Mouse (Mus musculus) ES-E14 (cell line): ENCODE results near the gene Atrn. TPM values are rescaled to one million over a fixed set of nuclear protein-coding genes. Genes with fewer than 3 reads are reported as not detected.

Experiments
- DNase-seq: peaks from one replicate; pipeline ENCODE4 v3.0.0-alpha.2; 2013; ENCODE audit warnings: low read depth, low spot score
- H3K27ac ChIP-seq: 2 replicates; pipeline ENCODE4 v1.5.1; 2012; ENCODE audit warnings: low read depth, mild to moderate bottlenecking, low read length, moderate library complexity, mixed read lengths; ENCODE audit not compliant: poor library complexity, insufficient read depth, severe bottlenecking
- H3K36me3 ChIP-seq: 2 replicates; pipeline ENCODE4 v1.6.1; 2012; ENCODE audit warnings: mild to moderate bottlenecking, low read length, moderate library complexity, mixed read lengths; ENCODE audit not compliant: control insufficient read depth, poor library complexity, insufficient read depth, severe bottlenecking
- H3K4me1 ChIP-seq, 2 experiments: fragments of 150-350 bp in 1 of 2; sonication (generic) in 1 of 2; 2 replicates each; pipeline ENCODE4 v1.6.1; 2012; ENCODE audit warnings: low read length in 2 of 2, mild to moderate bottlenecking in 1 of 2, mixed read lengths in 1 of 2; ENCODE audit not compliant: control insufficient read depth in 2 of 2, insufficient read depth in 2 of 2, poor library complexity in 1 of 2
- H3K4me3 ChIP-seq, 2 experiments: fragments of 150-350 bp in 1 of 2; sonication (generic) in 1 of 2; 2 replicates each; pipeline ENCODE4 v1.5.1; 2012; ENCODE audit warnings: low read length in 2 of 2, low read depth in 1 of 2, mild to moderate bottlenecking in 1 of 2, mixed read lengths in 1 of 2; ENCODE audit not compliant: insufficient read depth in 1 of 2, poor library complexity in 1 of 2, severe bottlenecking in 1 of 2
- H3K9ac ChIP-seq: 2 replicates; pipeline ENCODE4 v1.6.1; 2012; ENCODE audit warnings: low read depth, mild to moderate bottlenecking, low read length, mixed read lengths; ENCODE audit not compliant: poor library complexity, insufficient read depth, severe bottlenecking
- H3K9me3 ChIP-seq: fragments of 150-350 bp; sonication (generic); 2 replicates; pipeline ENCODE4 v1.6.1; 2012; ENCODE audit warnings: low read depth, mild to moderate bottlenecking, low read length; ENCODE audit not compliant: control insufficient read depth, insufficient read depth
- CHD2 ChIP-seq: IDR thresholded peaks from 2 replicates; pipeline ENCODE4 v1.6.1; 2014; ENCODE audit warnings: mild to moderate bottlenecking, low read depth, low read length, inconsistent platforms
- HCFC1 ChIP-seq: IDR thresholded peaks from 2 replicates; pipeline ENCODE4 v1.6.1; 2012; ENCODE audit warnings: low read length, inconsistent platforms, borderline replicate concordance; ENCODE audit not compliant: insufficient read depth
- MAFK ChIP-seq: IDR thresholded peaks from 2 replicates; pipeline ENCODE4 v1.6.1; 2014; ENCODE audit warnings: mild to moderate bottlenecking, low read depth, low read length, inconsistent platforms; ENCODE audit not compliant: insufficient read depth
- ZC3H11A ChIP-seq: IDR thresholded peaks from 2 replicates; pipeline ENCODE4 v1.6.1; 2012; ENCODE audit warnings: low read depth, mild to moderate bottlenecking, inconsistent platforms, low read length, borderline replicate concordance
- ZNF384 ChIP-seq: IDR thresholded peaks from 2 replicates; pipeline ENCODE4 v1.6.1; 2012; ENCODE audit warnings: low read depth, low read length, inconsistent platforms
- in situ Hi-C, 2 experiments: fragments of 600-800 bp; cut with MboI; formaldehyde crosslinking; loops; one replicate each; pipeline ENCODE4 v1.15.1; 2025; ENCODE audit warnings: low sequenced_read_pairs in 2 of 2, inconsistent platforms in 1 of 2; ENCODE audit not compliant: unreplicated experiment in 2 of 2
- total RNA-seq: library from RNA; depleted of rRNA; stranded (reverse); fragments of 300-350 nt; gene quantifications from 2 replicates; pipeline ENCODE4 v1.2.3, GENCODE M21; 2012

Atrn gene
- total RNA-seq, 1 experiment: 17.0 TPM

GRCm38 (mm10) chr2:131060784-131061183 is 154.5 kb downstream of the Atrn start:
- TF ChIP-seq ZC3H11A: no peak
- no peak for TF ChIP-seq ZNF384
- no peak for TF ChIP-seq CHD2
- no peak for TF ChIP-seq HCFC1
- no peak for TF ChIP-seq MAFK
- no peak for DNase-seq
- Histone ChIP-seq H3K4me1 (peaks cover 0 to 9% of the 10 kb centered on the region in 2 experiments; a peak in 1 of 4 replicates), H3K27ac (no peak overlapping the region), H3K9ac (no peak overlapping the region), H3K9me3 (no peaks in the 10 kb centered on the region), H3K4me3 (no peak overlapping the region), H3K36me3 (no peaks in the 10 kb centered on the region)
- in situ Hi-C loops: no loop called here

GRCm38 (mm10) chr2:131061607-131062006 is 155.3 kb downstream of the Atrn start:
- Histone ChIP-seq H3K27ac (no peak overlapping the region), H3K9ac (no peak overlapping the region), H3K36me3 (no peaks in the 10 kb centered on the region), H3K4me3 (no peak overlapping the region), H3K4me1 (peaks cover 0 to 6% of the 10 kb centered on the region in 2 experiments; a peak in 1 of 4 replicates), H3K9me3 (no peaks in the 10 kb centered on the region)
- in situ Hi-C loops: no loop called here
- TF ChIP-seq ZC3H11A (no peak), MAFK (no peak), ZNF384 (no peak)
- no peak for DNase-seq

GRCm38 (mm10) chr2:131063404-131063864 is 157.1 kb downstream of the Atrn start, which contains the start of gene Adam33:
Gene Adam33, minus strand, starts transcription at chr2:131063814.
- Histone ChIP-seq H3K27ac (no peak within 1 kb of the TSS), H3K4me3 (peak within 1 kb of the TSS; percentile 45 to 47; a peak in 3 of 4 replicates), H3K9me3 (no peaks in the 10 kb centered on the region), H3K4me1 (peaks cover 0 to 6% of the 10 kb centered on the region in 2 experiments; a peak in 1 of 4 replicates), H3K36me3 (no peaks in the 10 kb centered on the region), H3K9ac (peak within 1 kb of the TSS; percentile 44; the same call in 1 of the 2 replicates)
- TF ChIP-seq ZC3H11A: no peak
- TF ChIP-seq ZNF384: no peak
- no peak for TF ChIP-seq CHD2
- TF ChIP-seq MAFK: no peak
- TF ChIP-seq HCFC1: no peak
- in situ Hi-C loops: no loop called here
- DNase-seq: no peak

- Histone ChIP-seq H3K4me3 (no peak overlapping the region), H3K27ac (no peak overlapping the region), H3K36me3 (no peaks in the 10 kb centered on the region), H3K9ac (no peak overlapping the region), H3K9me3 (no peaks in the 10 kb centered on the region), H3K4me1 (peaks cover 0 to 6% of the 10 kb centered on the region in 2 experiments; a peak in 1 of 4 replicates)
- DNase-seq: no peak
- TF ChIP-seq MAFK (no peak), HCFC1 (no peak), CHD2 (no peak), ZC3H11A (no peak), ZNF384 (no peak)
- in situ Hi-C loops: no loop called here
Measured at GRCm38 (mm10) chr2:131066342-131066741, 160.0 kb downstream of the Atrn start.

- no peak overlapping the region for H3K9ac ChIP-seq
- no peak for DNase-seq
- no peaks in the 10 kb centered on the region for H3K9me3 ChIP-seq
- H3K27ac ChIP-seq: no peak overlapping the region
- in situ Hi-C loops: no loop called here
- TF ChIP-seq CHD2: no peak
- TF ChIP-seq ZNF384: no peak
- TF ChIP-seq MAFK: no peak
- no peak for TF ChIP-seq ZC3H11A
- TF ChIP-seq HCFC1: no peak
- no peaks in the 10 kb centered on the region for H3K36me3 ChIP-seq
- H3K4me1 ChIP-seq: peaks cover 0 to 6% of the 10 kb centered on the region in 2 experiments; a peak in 1 of 4 replicates
- no peak overlapping the region for H3K4me3 ChIP-seq
Measured at GRCm38 (mm10) chr2:131067481-131067880, 161.2 kb downstream of the Atrn start.
